Mouse (Mus musculus): ENCODE data around the gene Pde4c.

DNA sequence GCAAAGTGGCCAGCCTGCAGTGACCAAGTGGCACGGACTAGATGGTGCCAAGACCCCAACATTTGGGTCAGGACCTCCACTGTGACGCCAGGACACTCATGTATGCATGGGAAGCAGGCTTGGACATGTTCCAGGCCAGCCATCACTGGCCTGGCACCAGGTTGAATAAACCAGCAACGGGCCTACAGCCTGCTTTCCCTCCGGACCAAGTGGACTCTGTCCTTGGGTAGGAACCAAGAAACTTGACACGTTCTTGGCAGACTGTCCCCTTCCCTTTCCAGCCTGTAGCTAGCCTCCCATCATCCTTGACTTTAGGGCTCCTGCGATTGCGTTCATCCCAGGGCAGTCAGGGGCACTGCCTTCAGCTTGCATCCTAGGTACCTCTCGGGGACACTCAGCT is 35.9 kb upstream of the Pde4c start:
- TF ChIP-seq TAL1 (IDR thresholded peaks at IDR 0.05; ENCODE audit: low read length) = no peak
- TF ChIP-seq GATA1 (IDR thresholded peaks at IDR 0.05; ENCODE audit: low read length) = no peak

All from erythroblast, embryonic 14.5 days (primary cell).